Mouse (Mus musculus) liver, postnatal 0 days (tissue): ENCODE data around the gene Ctbp2.

Experiments
- CTCF ChIP-seq: sonication (generic); IDR thresholded peaks from 2 replicates; pipeline ENCODE4 v1.5.1; 2016; ENCODE audit warnings: antibody characterized with exemption, low read depth
- EP300 ChIP-seq: IDR thresholded peaks from 2 replicates; pipeline ENCODE4 v1.6.1; 2016; ENCODE audit warnings: antibody characterized with exemption, low read depth, mild to moderate bottlenecking

GRCm38 (mm10) chr7:133120221-133120751 lies 3.9 kb downstream of the Ctbp2 start:
- TF ChIP-seq CTCF (no peak), EP300 (no peak)
